ENCODE assay signal across 21 mouse cellular contexts in the genomic region with DNA sequence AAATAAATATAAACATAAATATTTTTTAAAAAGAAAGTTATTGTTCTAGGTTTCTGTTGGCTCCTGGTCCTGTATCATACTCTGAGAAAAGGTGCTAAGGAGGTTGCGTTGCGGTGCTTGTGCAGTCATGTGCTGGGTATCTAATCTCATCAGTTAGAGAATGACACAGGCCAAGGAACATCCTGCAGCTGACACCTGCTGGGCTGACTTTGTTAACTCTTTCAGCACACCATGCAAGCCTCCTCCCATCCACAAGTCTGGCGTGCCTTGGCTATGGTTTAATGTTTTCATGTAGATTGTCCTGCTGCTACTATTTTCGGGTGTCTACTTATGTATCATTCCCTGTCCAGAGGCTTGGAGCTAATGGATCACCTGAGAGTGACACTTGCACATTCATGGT. TPM values are rescaled to one million over a fixed set of nuclear protein-coding genes. Genes with fewer than 3 reads are reported as not detected.
DNase-seq lines count a peak whose midpoint lies in the region; ATAC-seq and TF ChIP-seq lines count a peak whose summit lies in the region.
"Had no signal": no experiment of that assay in that cellular context is flagged by ENCODE, and none has a peak within 500 bp of the region (broad histone marks: within the 10 kb centered on the region; RNA-seq: fewer than 3 reads in every experiment).

No protein-coding gene starts in this region.

- ATAC-seq in megakaryocyte-erythroid progenitor cell, adult 5-6 weeks (replicated peaks; ENCODE audit: low FRiP score, low TSS enrichment, poor library complexity, severe bottlenecking) = 0 out of 2 replicates have a peak, but pooled peaks have one; percentile 35
- ATAC-seq: activated CD4-positive, CD25-positive, alpha-beta regulatory T cell, adult 4 months; forebrain, embryonic 14.5 days; Patski had no signal

- DNase-seq in gastrocnemius, adult 2 months = no peak
- no peak for DNase-seq in gastrocnemius, postnatal 25 days
- peak; percentile 68 for DNase-seq in thymus, postnatal 0 days (ENCODE audit: low spot score)
- DNase-seq in thymus, postnatal 36 days = peak; percentile 12 to 41
- DNase-seq in frontal cortex, postnatal 10 days (ENCODE audit: low spot score in 2 of 2) = no peak
- DNase-seq in urinary bladder, postnatal 4 days (ENCODE audit: low spot score in 2 of 2) = no peak
- DNase-seq: adrenal gland, postnatal 14 days; cerebellum, adult 18-20 months; cerebellum, adult 9-11 months; gastrocnemius, postnatal 36 days; heart, adult 2 months; heart, postnatal 36 days had no signal

- intact Hi-C loops in gastrocnemius, adult 2 months (cut with DNase I) = no loop called here

- no peak overlapping the region for H3K4me3 ChIP-seq in gastrocnemius, adult 2 months
- H3K4me3 ChIP-seq: embryonic facial prominence, embryonic 15.5 days; erythroblast, embryonic 14.5 days; forebrain, embryonic 10.5 days; heart, adult 2 months; heart, embryonic 12.5 days; hindbrain, embryonic 15.5 days had no signal

- H3K27ac ChIP-seq in gastrocnemius, adult 2 months = 0 out of 2 replicates have a peak overlapping the region, but pooled peaks have one; percentile 1
- H3K27ac ChIP-seq: embryonic facial prominence, embryonic 15.5 days; forebrain, embryonic 10.5 days; hindbrain, embryonic 15.5 days had no signal

- TF ChIP-seq CTCF in gastrocnemius, adult 2 months (IDR thresholded peaks at IDR 0.05) = no peak

RNA-seq across cellular contexts. Expression of gene Tnrc6a, which starts 14.3 kb away (rescaled TPM):
- 10 to 100 TPM; 24.1 to 26.2 TPM for total RNA-seq in gastrocnemius, adult 2 months (2021)
- 10 to 100 TPM; 18.9 to 20.4 TPM for total RNA-seq in gastrocnemius, postnatal 25 days (2021)
- 37.3 and 71.3 TPM in 2 replicates for total RNA-seq in megakaryocyte-erythroid progenitor cell, adult 5-6 weeks (2014; fragmentation: Nextera tagmentation)
- 49.4 and 59.2 TPM in 2 replicates for total RNA-seq in megakaryocyte-erythroid progenitor cell, adult 5-6 weeks (2017)
- polyA plus RNA-seq in thymus, postnatal 0 days (2015; fragmentation: Nextera tagmentation; extraction: Ambion mirVana) = 62.7 and 94.2 TPM in 2 replicates

Comparison
In these comparisons a context has a peak if more than half of its experiments do, and no peak if none do; other contexts are left out.
1. DNase-seq: peak in thymus, postnatal 0 days (single experiment) and thymus, postnatal 36 days (2 of 2); none in gastrocnemius, adult 2 months (single experiment), gastrocnemius, postnatal 25 days (single experiment), frontal cortex, postnatal 10 days (0 of 2) and urinary bladder, postnatal 4 days (0 of 2).